Mouse (Mus musculus) heart, adult 18-20 months (tissue): Measurements from ENCODE around the gene Olfr844. TPM values are rescaled to one million over a fixed set of nuclear protein-coding genes. Genes with fewer than 3 reads are reported as not detected.

Experiments
- DNase-seq, 2 experiments: peaks; one replicate each; pipeline ENCODE4 v3.0.0; 2021 to 2022; ENCODE audit warnings: mixed read lengths in 1 of 2
- long read RNA-seq, 2 experiments: library from polyadenylated mRNA; stranded (forward); transcript quantifications; one replicate each; pipeline ENCODE4 v2.0.0; 2021
- total RNA-seq, 2 experiments: library from RNA; stranded (reverse); gene quantifications; 2 replicates each; pipeline ENCODE4 v1.2.3; 2021

The Olfr844 gene
- not detected for total RNA-seq
- long read RNA-seq, experiment 1: 0 reads
- long read RNA-seq, experiment 2: 0 reads

DNA sequence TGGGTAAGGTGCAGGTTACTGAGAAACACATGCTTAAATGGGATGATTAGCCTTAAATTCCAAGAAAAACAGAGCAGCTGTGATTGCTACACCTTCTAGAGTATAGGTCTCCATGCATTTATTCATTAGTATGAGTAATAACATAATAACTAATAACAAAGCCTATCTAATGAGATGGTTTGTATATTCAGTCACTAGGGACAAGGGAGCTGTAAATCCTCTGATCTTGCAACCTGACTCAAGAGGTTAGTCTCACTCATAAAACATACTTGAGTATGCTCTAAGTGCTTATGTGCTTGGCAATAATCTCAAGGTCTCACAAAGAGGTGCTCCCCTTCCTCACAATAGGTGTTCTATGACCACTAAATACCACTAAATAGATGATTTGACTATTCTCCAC lies at the start of gene Olfr844:
Olfr844 (plus strand) TSS at position 301 of the 400 bp plus-strand sequence.
- no peak for DNase-seq

DNA sequence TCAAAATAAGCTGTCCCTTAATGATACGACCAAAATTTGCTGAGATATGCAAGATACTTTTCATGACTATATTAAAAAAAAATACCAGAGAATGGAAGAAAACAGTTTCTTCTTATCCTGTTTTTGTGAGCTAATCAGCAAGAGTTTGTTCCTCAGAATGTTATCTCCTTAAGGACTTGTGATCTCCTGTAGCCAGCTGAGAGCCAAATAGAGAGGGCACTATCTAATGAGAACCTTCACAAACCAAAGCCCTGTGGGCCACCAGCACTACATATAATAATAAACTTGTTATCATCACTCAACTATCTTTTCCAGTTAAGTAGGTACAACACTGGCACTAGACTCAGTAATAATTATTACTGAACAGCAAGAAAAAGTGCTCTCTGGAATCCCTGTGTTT lies 20.0 kb downstream of the Olfr844 start, which contains the start of gene Olfr845:
Olfr845 (plus strand) TSS at position 301 of the 400 bp plus-strand sequence.
- no peak for DNase-seq

DNA sequence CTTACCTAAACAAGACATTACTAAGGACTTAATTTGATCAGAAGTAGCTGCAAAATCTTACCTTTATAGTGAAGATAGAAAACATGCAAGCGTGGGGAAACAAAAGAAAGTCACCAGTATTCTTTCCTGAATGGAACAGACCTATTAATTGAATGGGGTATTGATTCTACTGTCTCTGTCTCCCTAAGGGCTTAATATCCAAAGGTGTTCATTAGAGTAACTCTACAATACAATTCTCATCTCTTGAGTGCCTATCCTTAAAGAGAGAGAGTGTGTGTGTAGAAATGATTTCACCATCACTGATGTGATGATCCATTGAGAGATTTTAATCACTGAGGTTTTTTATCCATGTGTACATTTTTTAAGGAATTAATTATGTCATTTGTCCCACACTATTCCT lies 47.8 kb downstream of the Olfr844 start, which contains the start of gene Olfr846:
Olfr846 (minus strand) TSS at position 101 of the 400 bp plus-strand sequence.
- DNase-seq: no peak

Other genes starting within 250 kb of the Olfr844 start
- not detected for gene Olfr836, start 196.0 kb upstream of the Olfr844 start, total RNA-seq
- not detected for gene Olfr837, start 180.0 kb upstream of the Olfr844 start, total RNA-seq
- gene Olfr839-ps1, start 139.0 kb upstream of the Olfr844 start, total RNA-seq: under 1 TPM in 1 of 2 experiments, not detected in 1; 0.03 TPM
- not detected for gene Olfr843, start 64.4 kb upstream of the Olfr844 start, total RNA-seq
- gene Olfr845, start 20.1 kb downstream of the Olfr844 start, total RNA-seq: not detected
- gene Olfr846, start 47.7 kb downstream of the Olfr844 start, total RNA-seq: not detected
- gene Olfr847, start 62.3 kb downstream of the Olfr844 start, total RNA-seq: not detected
- gene Olfr849, start 123.9 kb downstream of the Olfr844 start, total RNA-seq: not detected
- not detected for gene Olfr850, start 161.9 kb downstream of the Olfr844 start, total RNA-seq
- not detected for gene Olfr851, start 176.9 kb downstream of the Olfr844 start, total RNA-seq
- gene Olfr853, start 224.7 kb downstream of the Olfr844 start, total RNA-seq: not detected